Mouse (Mus musculus) embryonic fibroblast, embryonic 13.5 days (primary cell): ENCODE results near the gene Prdx2.

Experiments used
- CTCF ChIP-seq: IDR thresholded peaks from 2 replicates; pipeline ENCODE4 v1.5.1; 2011; ENCODE audit warnings: mild to moderate bottlenecking, control low read depth, low read length, moderate library complexity, borderline replicate concordance; ENCODE audit not compliant: insufficient read depth
- POLR2A ChIP-seq: IDR thresholded peaks from 2 replicates; pipeline ENCODE4 v1.6.1; 2011; ENCODE audit warnings: low read depth, mild to moderate bottlenecking, control low read depth, low read length, moderate library complexity

DNA sequence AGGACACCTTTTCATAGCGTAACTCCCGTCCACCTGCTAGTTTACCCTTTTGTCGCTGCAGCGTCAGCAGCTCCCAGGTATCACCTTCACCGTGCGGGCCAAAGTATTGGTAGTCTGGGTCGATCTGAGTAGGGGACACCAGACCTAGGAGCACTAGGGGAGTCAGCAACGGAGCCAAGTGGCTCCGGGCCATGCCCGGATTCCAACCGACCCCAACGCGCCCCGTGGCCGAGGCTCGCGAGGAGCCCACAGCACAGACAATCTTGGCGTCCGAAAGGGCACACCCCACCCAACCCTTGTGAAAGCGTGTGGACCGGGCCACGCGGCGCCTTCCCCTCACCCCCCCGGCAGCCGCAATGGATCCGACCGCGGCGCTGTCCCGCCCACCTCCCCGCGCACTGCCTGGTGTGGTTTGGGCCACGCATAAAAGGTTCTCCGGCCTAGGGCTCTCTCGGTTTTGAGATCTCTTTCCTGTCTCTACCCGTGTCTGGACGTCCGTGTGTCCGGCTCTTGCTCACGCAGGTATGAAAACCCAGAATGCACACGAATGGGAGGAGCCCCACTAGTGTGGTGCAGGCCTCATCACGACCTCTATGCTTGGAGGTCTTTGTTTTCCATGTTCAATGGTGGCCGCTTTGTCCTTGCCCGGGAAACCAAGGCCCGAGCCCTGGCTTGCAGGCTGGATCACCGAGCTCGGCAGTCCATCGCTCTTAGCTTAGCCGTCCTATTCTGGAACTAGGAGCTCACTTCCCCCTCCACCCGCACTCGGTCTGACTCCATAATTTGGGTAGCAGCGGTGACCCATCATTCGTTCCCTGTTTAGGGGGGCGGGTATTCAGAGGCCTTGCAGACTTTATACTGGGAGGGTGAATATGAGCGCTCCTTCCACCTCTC lies at the start of gene Prdx2, which contains the start of the genes Gm49661 and Rnaseh2a:
- no peak for TF ChIP-seq CTCF
- peak; percentile 99 for TF ChIP-seq POLR2A
